Mouse (Mus musculus): ENCODE results near the gene Spred2. TPM values are rescaled to one million over a fixed set of nuclear protein-coding genes. Genes with fewer than 3 reads are reported as not detected.
"Not testable (repeated sequence)": the region's sequence is repeated elsewhere in the genome, so short reads cannot be mapped to it uniquely, and the experiment has no call there.

The Spred2 gene
- total and polyA plus RNA-seq, 2 experiments from 2014 or later: 8.7 to 16.9 TPM

GRCm38 (mm10) chr11:20056168-20056567 is 132.0 kb downstream of the Spred2 start:
- WGBS: 88% methylated on average over 1 of the region's 1 CpGs
- no peak overlapping the region for H3K9ac ChIP-seq (replicated peaks; ENCODE audit: low read length)
- TF ChIP-seq CTCF (IDR thresholded peaks at IDR 0.05; ENCODE audit: low read depth): peak; percentile 21; the same call in 1 of the 2 replicates
- DNase-seq (ENCODE audit: low spot score) (no peak), ATAC-seq (no peak)
- H3K27ac ChIP-seq: no peak overlapping the region
- H3K27me3 ChIP-seq (ENCODE audit: insufficient read depth, low read length): no peaks in the 10 kb centered on the region
- H3K36me3 ChIP-seq (ENCODE audit: insufficient read depth, low read length): peaks cover 10% of the 10 kb centered on the region
- no peaks in the 10 kb centered on the region for H3K4me1 ChIP-seq (ENCODE audit: insufficient read depth, low read length)
- no peak overlapping the region for H3K4me3 ChIP-seq (ENCODE audit: low read length)
- no peak overlapping the region for H3K4me2 ChIP-seq (ENCODE audit: low read depth, low read length)
- H3K9me3 ChIP-seq (ENCODE audit: low read length): no peaks in the 10 kb centered on the region

- no peak overlapping the region for H3K9ac ChIP-seq (replicated peaks; ENCODE audit: low read length)
- WGBS: 98% methylated on average over 2 of the region's 2 CpGs
- no peak overlapping the region for H3K27ac ChIP-seq
- no peaks in the 10 kb centered on the region for H3K9me3 ChIP-seq (ENCODE audit: low read length)
- peaks cover 10% of the 10 kb centered on the region for H3K36me3 ChIP-seq (ENCODE audit: insufficient read depth, low read length)
- no peak for DNase-seq (ENCODE audit: low spot score)
- no peak for ATAC-seq
- H3K4me2 ChIP-seq (ENCODE audit: low read depth, low read length): no peak overlapping the region
- no peaks in the 10 kb centered on the region for H3K4me1 ChIP-seq (ENCODE audit: insufficient read depth, low read length)
- no peak for TF ChIP-seq CTCF (IDR thresholded peaks at IDR 0.05; ENCODE audit: low read depth)
- no peaks in the 10 kb centered on the region for H3K27me3 ChIP-seq (ENCODE audit: insufficient read depth, low read length)
- no peak overlapping the region for H3K4me3 ChIP-seq (ENCODE audit: low read length)
Measured at GRCm38 (mm10) chr11:20057429-20057828, 133.3 kb downstream of the Spred2 start.

- ATAC-seq: no peak
- TF ChIP-seq CTCF (IDR thresholded peaks at IDR 0.05; ENCODE audit: low read depth): no peak
- Histone ChIP-seq H3K27me3 (ENCODE audit: insufficient read depth, low read length) (no peaks in the 10 kb centered on the region), H3K9me3 (ENCODE audit: low read length) (no peaks in the 10 kb centered on the region), H3K4me1 (ENCODE audit: insufficient read depth, low read length) (no peaks in the 10 kb centered on the region), H3K36me3 (ENCODE audit: insufficient read depth, low read length) (peaks cover 10% of the 10 kb centered on the region), H3K9ac (replicated peaks; ENCODE audit: low read length) (no peak overlapping the region), H3K27ac (no peak overlapping the region), H3K4me3 (ENCODE audit: low read length) (no peak overlapping the region), H3K4me2 (ENCODE audit: low read depth, low read length) (no peak overlapping the region)
- no peak for DNase-seq (ENCODE audit: low spot score)
- WGBS: 89% methylated on average over 3 of the region's 3 CpGs
Measured at GRCm38 (mm10) chr11:20059736-20060135, 135.6 kb downstream of the Spred2 start.

- H3K27me3 ChIP-seq (ENCODE audit: insufficient read depth, low read length); H3K4me3 ChIP-seq (ENCODE audit: low read length); H3K9me3 ChIP-seq (ENCODE audit: low read length); H3K4me1 ChIP-seq (ENCODE audit: insufficient read depth, low read length); DNase-seq (ENCODE audit: low spot score); H3K36me3 ChIP-seq (ENCODE audit: insufficient read depth, low read length); ATAC-seq; H3K27ac ChIP-seq; H3K9ac ChIP-seq (replicated peaks; ENCODE audit: low read length); H3K4me2 ChIP-seq (ENCODE audit: low read depth, low read length): not testable (repeated sequence)
- WGBS: 75% methylated on average over 9 of the region's 9 CpGs
Measured at GRCm38 (mm10) chr11:20062801-20063200, 138.6 kb downstream of the Spred2 start.

GRCm38 (mm10) chr11:20064086-20064485 is 139.9 kb downstream of the Spred2 start:
- H3K9me3 ChIP-seq (ENCODE audit: low read length); DNase-seq (ENCODE audit: low spot score); ATAC-seq; H3K27ac ChIP-seq; H3K4me2 ChIP-seq (ENCODE audit: low read depth, low read length); H3K4me1 ChIP-seq (ENCODE audit: insufficient read depth, low read length); H3K4me3 ChIP-seq (ENCODE audit: low read length); H3K36me3 ChIP-seq (ENCODE audit: insufficient read depth, low read length); H3K9ac ChIP-seq (replicated peaks; ENCODE audit: low read length); H3K27me3 ChIP-seq (ENCODE audit: insufficient read depth, low read length): not testable (repeated sequence)
- whole genome bisulfite sequencing: 12% methylated on average over 2 of the region's 2 CpGs

- Histone ChIP-seq H3K9ac (replicated peaks; ENCODE audit: low read length) (no peak overlapping the region), H3K4me3 (ENCODE audit: low read length) (no peak overlapping the region)
Measured at GRCm38 (mm10) chr11:20064926-20065325, 140.8 kb downstream of the Spred2 start.

GRCm38 (mm10) chr11:20066106-20066505 is 141.9 kb downstream of the Spred2 start:
- Histone ChIP-seq H3K9ac (replicated peaks; ENCODE audit: low read length) (no peak overlapping the region), H3K4me1 (ENCODE audit: insufficient read depth, low read length) (no peaks in the 10 kb centered on the region), H3K4me3 (ENCODE audit: low read length) (no peak overlapping the region), H3K36me3 (ENCODE audit: insufficient read depth, low read length) (peaks cover 3% of the 10 kb centered on the region; the same call in 1 of the 2 replicates), H3K27me3 (ENCODE audit: insufficient read depth, low read length) (no peaks in the 10 kb centered on the region), H3K9me3 (ENCODE audit: low read length) (no peaks in the 10 kb centered on the region), H3K27ac (no peak overlapping the region), H3K4me2 (ENCODE audit: low read depth, low read length) (no peak overlapping the region)
- DNase-seq (ENCODE audit: low spot score) (no peak), ATAC-seq (no peak)
- 79% methylated on average over 1 of the region's 1 CpGs for whole genome bisulfite sequencing
- TF ChIP-seq CTCF (IDR thresholded peaks at IDR 0.05; ENCODE audit: low read depth): no peak

More at GRCm38 (mm10) chr11:20064926-20065325, 140.8 kb downstream of the Spred2 start:
- ATAC-seq: no peak
- no peaks in the 10 kb centered on the region for H3K27me3 ChIP-seq (ENCODE audit: insufficient read depth, low read length)
- 81% methylated on average over 2 of the region's 2 CpGs for WGBS
- no peak overlapping the region for H3K27ac ChIP-seq
- no peaks in the 10 kb centered on the region for H3K4me1 ChIP-seq (ENCODE audit: insufficient read depth, low read length)
- peaks cover 3% of the 10 kb centered on the region; the same call in 1 of the 2 replicates for H3K36me3 ChIP-seq (ENCODE audit: insufficient read depth, low read length)
- H3K4me2 ChIP-seq (ENCODE audit: low read depth, low read length): no peak overlapping the region
- TF ChIP-seq CTCF (IDR thresholded peaks at IDR 0.05; ENCODE audit: low read depth): no peak
- H3K9me3 ChIP-seq (ENCODE audit: low read length): no peaks in the 10 kb centered on the region
- DNase-seq (ENCODE audit: low spot score): no peak
